Mouse (Mus musculus): ENCODE results near the gene Ror1. TPM values are rescaled to one million over a fixed set of nuclear protein-coding genes. Genes with fewer than 3 reads are reported as not detected.

The Ror1 gene
- polyA plus RNA-seq, 1 experiment from 2014 or later: 10.5 TPM

DNA sequence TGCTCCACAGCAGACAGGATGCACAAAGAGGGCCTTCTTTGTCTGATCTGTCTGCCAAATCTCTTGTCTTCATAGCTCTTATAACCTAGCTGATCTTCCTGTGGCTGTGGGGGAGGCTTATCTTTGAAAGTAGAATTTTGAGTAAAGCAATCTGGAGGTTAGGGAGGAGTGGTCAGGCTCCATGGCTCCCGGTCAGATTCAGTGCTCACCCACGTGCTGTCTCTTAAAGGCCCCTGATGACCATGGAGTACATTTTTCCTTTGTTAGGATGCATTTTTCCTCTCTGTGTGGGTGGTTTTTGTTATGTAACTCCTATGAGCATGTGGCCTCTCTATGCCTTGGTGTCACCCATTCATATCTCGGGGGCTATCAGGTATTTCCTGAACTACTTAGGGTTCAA lies 71.3 kb downstream of the Ror1 start:
- WGBS: 37% methylated on average over 3 of the region's 3 CpGs
- no peak overlapping the region for H3K4me3 ChIP-seq
- H3K27me3 ChIP-seq (replicated peaks): no peaks in the 10 kb centered on the region
- no peak overlapping the region for H3K9ac ChIP-seq
- no peak overlapping the region for H3K27ac ChIP-seq (replicated peaks)
- no peaks in the 10 kb centered on the region for H3K36me3 ChIP-seq
- no peak overlapping the region for H3K4me2 ChIP-seq
- ATAC-seq (ENCODE audit: extremely low read depth, insufficient number of reproducible peaks, low FRiP score, low TSS enrichment): no peak
- H3K9me3 ChIP-seq: no peaks in the 10 kb centered on the region
- H3K4me1 ChIP-seq: peaks cover 89% of the 10 kb centered on the region

DNA sequence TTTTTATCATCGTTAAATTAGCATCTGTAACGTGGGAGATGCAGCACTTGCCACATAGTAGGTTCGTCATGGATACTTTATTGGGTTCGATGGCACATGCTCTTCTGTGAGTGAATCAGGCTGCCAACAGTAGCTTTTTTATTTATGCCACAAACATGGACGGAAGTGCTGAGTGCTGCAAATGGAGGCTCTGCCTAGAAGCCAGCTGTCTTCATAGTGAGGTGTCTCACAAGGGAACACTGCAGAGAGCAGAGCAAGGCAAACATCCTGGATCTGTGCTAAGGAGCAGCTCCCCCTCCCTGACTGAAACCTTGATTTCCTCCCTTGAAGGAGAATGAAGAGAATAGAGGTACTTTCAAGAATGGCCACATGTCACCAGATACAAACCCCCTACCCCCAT lies 74.1 kb downstream of the Ror1 start:
- no peak for ATAC-seq (ENCODE audit: extremely low read depth, insufficient number of reproducible peaks, low FRiP score, low TSS enrichment)
- Histone ChIP-seq H3K9me3 (no peaks in the 10 kb centered on the region), H3K27ac (replicated peaks) (0 out of 2 replicates have a peak overlapping the region, but pooled peaks have one; percentile 21), H3K27me3 (replicated peaks) (no peaks in the 10 kb centered on the region), H3K4me3 (no peak overlapping the region), H3K36me3 (no peaks in the 10 kb centered on the region), H3K4me1 (peaks cover 70% of the 10 kb centered on the region), H3K9ac (no peak overlapping the region), H3K4me2 (no peak overlapping the region)
- 67% methylated on average over 5 of the region's 5 CpGs for WGBS

DNA sequence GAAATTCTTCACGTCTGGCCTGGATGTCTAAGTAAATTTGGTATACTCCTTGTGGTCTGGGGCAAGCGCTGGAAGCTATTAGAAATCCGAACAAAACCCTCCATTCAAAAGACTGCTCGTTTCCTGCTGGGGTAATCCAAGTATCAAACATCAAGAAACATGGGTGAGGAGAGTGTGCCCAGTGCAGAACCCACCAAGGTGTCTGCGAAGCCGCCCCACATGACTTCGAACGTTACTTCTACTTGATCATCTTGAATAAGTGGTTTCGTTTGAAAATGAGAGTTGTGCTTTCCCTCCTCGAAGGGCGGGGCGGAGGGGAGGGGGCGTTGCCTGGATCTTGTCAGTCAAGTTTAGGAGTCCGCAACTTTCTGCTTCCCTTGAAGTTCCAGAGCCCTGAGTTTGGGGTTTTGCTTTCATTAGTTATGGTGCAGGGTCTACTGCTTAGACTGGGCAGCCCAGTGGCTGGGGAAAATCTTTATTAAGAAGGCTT lies 74.6 kb downstream of the Ror1 start:
- 60% methylated on average over 14 of the region's 14 CpGs for WGBS
- H3K27ac ChIP-seq (replicated peaks): 0 out of 2 replicates have a peak overlapping the region, but pooled peaks have one; percentile 21
- H3K36me3 ChIP-seq: no peaks in the 10 kb centered on the region
- no peak overlapping the region for H3K9ac ChIP-seq
- peak overlapping the region; percentile 29 for H3K4me2 ChIP-seq
- H3K9me3 ChIP-seq: no peaks in the 10 kb centered on the region
- H3K4me1 ChIP-seq: peaks cover 64% of the 10 kb centered on the region
- H3K27me3 ChIP-seq (replicated peaks): no peaks in the 10 kb centered on the region
- no peak for ATAC-seq (ENCODE audit: extremely low read depth, insufficient number of reproducible peaks, low FRiP score, low TSS enrichment)
- H3K4me3 ChIP-seq: no peak overlapping the region

DNA sequence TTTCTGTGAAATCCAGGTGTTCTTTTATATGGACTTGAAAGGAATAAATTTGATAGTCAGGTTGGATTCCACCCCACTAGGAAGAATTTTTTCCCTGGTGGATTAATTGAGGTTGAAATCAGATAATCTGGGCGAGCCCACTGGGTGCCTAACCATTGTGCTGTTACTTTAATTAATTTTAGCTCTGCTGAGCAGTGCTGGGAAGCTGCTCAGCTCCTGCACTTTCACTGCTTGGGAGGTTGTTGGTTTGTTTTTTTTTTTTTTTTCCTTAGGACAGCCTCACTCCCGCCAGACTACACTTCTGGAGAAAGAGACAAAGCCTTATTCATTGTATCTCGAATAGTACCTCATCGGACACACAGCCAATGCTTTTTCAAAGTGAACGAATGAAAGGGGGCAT lies 75.2 kb downstream of the Ror1 start:
- H3K4me3 ChIP-seq: no peak overlapping the region
- peak overlapping the region; percentile 29; the same call in 1 of the 2 replicates for H3K4me2 ChIP-seq
- no peak for ATAC-seq (ENCODE audit: extremely low read depth, insufficient number of reproducible peaks, low FRiP score, low TSS enrichment)
- no peaks in the 10 kb centered on the region for H3K9me3 ChIP-seq
- H3K27ac ChIP-seq (replicated peaks): peak overlapping the region; percentile 44; the same call in 1 of the 2 replicates
- H3K9ac ChIP-seq: no peak overlapping the region
- no peaks in the 10 kb centered on the region for H3K36me3 ChIP-seq
- H3K4me1 ChIP-seq: peaks cover 59% of the 10 kb centered on the region
- no peaks in the 10 kb centered on the region for H3K27me3 ChIP-seq (replicated peaks)
- 44% methylated on average over 5 of the region's 5 CpGs for WGBS

DNA sequence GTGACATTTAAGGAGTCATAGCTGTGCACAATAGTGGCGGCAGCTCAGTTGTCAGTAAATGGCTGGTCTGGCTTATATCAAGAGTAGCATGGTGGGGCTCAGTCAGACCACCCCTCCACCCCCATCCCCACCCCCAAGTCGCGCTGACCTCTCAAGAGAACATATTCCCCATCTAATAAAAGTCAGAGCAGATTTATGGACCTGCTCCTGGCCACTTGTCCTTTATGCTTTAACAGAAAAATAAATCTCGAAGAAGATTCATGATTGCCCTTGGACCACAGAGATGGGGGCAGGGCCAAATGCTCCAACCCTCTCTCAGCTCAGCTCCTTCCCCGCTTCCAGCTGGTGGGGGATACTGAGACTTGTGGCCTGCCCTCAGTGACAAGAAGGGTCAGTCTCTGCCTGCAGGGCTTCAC lies 75.9 kb downstream of the Ror1 start:
- H3K4me1 ChIP-seq: peaks cover 55% of the 10 kb centered on the region
- H3K27ac ChIP-seq (replicated peaks): peak overlapping the region; percentile 48; the same call in 1 of the 2 replicates
- no peaks in the 10 kb centered on the region for H3K27me3 ChIP-seq (replicated peaks)
- no peaks in the 10 kb centered on the region for H3K9me3 ChIP-seq
- H3K36me3 ChIP-seq: no peaks in the 10 kb centered on the region
- no peak for ATAC-seq (ENCODE audit: extremely low read depth, insufficient number of reproducible peaks, low FRiP score, low TSS enrichment)
- no peak overlapping the region for H3K4me3 ChIP-seq
- 27% methylated on average over 5 of the region's 5 CpGs for WGBS
- no peak overlapping the region for H3K4me2 ChIP-seq
- no peak overlapping the region for H3K9ac ChIP-seq

DNA sequence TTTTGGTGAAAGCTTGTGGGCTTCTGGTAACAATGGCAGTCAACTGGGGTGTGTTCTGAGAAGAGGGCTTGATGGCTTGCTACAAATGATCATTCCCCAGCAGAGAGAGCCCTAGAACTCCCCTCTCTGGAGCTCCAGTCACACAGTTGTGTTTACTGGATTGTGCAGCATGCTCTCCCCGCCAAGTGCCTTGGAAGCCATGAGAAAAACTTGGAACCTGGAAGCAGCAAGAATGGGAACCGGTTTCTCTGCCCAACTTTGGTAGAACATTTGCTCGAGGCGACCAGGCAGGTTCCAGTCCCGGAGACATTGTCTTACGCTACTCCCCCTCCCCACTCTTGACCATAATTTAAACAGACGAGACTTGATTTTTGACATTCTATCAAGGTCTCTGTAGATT lies 80.0 kb downstream of the Ror1 start:
- H3K4me1 ChIP-seq: peaks cover 36% of the 10 kb centered on the region
- ATAC-seq (ENCODE audit: extremely low read depth, insufficient number of reproducible peaks, low FRiP score, low TSS enrichment): no peak
- no peaks in the 10 kb centered on the region for H3K9me3 ChIP-seq
- no peak overlapping the region for H3K4me2 ChIP-seq
- H3K27me3 ChIP-seq (replicated peaks): no peaks in the 10 kb centered on the region
- WGBS: 86% methylated on average over 7 of the region's 7 CpGs
- H3K27ac ChIP-seq (replicated peaks): no peak overlapping the region
- H3K36me3 ChIP-seq: no peaks in the 10 kb centered on the region
- no peak overlapping the region for H3K4me3 ChIP-seq
- H3K9ac ChIP-seq: no peak overlapping the region

DNA sequence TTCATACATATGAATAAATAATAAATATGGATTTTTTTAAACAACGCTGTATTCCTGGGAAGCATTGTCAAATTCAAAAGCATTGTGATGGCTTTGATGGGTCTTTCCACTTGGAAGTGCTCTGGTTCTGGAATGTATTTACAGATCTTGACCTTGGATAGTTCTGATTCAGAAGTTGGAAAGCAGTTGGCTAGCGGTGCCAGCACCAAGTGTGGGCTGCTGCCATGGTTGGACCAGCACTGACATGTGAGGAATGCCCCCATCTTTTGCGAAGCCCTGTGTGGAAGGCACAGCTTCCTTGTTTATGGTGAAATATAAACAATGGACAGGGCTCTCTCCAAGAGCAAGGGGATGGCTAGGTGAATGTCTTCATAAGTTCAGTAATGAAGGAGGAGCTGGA lies 82.7 kb downstream of the Ror1 start:
- H3K4me3 ChIP-seq: no peak overlapping the region
- H3K27ac ChIP-seq (replicated peaks): no peak overlapping the region
- ATAC-seq (ENCODE audit: extremely low read depth, insufficient number of reproducible peaks, low FRiP score, low TSS enrichment): no peak
- H3K4me1 ChIP-seq: peaks cover 29% of the 10 kb centered on the region
- H3K4me2 ChIP-seq: no peak overlapping the region
- no peaks in the 10 kb centered on the region for H3K36me3 ChIP-seq
- H3K9ac ChIP-seq: no peak overlapping the region
- H3K27me3 ChIP-seq (replicated peaks): no peaks in the 10 kb centered on the region
- H3K9me3 ChIP-seq: no peaks in the 10 kb centered on the region
- WGBS: 79% methylated on average over 3 of the region's 3 CpGs

DNA sequence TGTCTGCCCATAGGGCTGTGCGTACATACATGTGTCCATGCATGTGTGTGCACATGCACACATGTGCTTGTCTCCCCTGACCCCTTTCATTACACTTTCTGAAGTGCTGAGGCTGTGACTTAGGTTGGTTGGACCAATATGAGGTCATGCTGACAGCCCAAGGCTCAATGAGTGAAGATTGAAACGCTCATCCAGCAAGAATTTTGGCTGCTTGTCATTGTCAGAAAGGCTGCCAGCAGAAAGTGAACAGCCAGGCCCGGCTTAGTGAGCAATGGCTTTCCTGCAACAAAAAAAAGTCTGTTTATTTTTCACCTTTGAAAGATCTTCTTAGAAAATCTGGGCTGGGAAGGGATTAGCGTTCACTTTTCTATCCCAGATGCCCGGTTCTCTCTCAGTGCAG lies 86.1 kb downstream of the Ror1 start:
- ATAC-seq (ENCODE audit: extremely low read depth, insufficient number of reproducible peaks, low FRiP score, low TSS enrichment): no peak
- Histone ChIP-seq H3K9me3 (no peaks in the 10 kb centered on the region), H3K4me1 (peaks cover 29% of the 10 kb centered on the region), H3K9ac (no peak overlapping the region), H3K4me3 (no peak overlapping the region), H3K36me3 (no peaks in the 10 kb centered on the region), H3K27me3 (replicated peaks) (no peaks in the 10 kb centered on the region), H3K4me2 (no peak overlapping the region), H3K27ac (replicated peaks) (0 out of 2 replicates have a peak overlapping the region, but pooled peaks have one; percentile 9)
- WGBS: 65% methylated on average over 5 of the region's 5 CpGs

DNA sequence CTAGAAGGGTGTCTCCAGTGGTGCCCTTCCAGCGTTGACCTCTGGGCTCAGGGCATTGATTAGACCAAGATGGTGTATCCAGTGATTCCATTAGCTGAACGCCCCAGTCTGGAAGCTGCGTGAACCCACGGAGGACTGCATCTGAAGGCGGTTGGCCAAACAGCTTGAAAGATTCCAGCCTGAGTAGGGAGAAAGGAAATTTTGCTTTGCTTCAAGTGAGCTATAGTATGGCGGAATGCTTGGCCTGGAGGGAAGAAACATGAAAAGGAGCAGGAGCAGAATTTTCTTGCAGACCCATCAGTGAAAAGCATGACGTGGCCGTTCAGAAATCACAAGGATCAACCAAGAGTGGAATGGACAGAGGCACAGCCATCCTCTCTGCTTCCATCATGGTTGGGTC lies 91.2 kb downstream of the Ror1 start:
- H3K27ac ChIP-seq (replicated peaks): no peak overlapping the region
- peaks cover 43% of the 10 kb centered on the region for H3K4me1 ChIP-seq
- H3K36me3 ChIP-seq: no peaks in the 10 kb centered on the region
- 88% methylated on average over 8 of the region's 8 CpGs for WGBS
- H3K9me3 ChIP-seq: no peaks in the 10 kb centered on the region
- H3K4me2 ChIP-seq: no peak overlapping the region
- H3K9ac ChIP-seq: no peak overlapping the region
- H3K27me3 ChIP-seq (replicated peaks): no peaks in the 10 kb centered on the region
- no peak overlapping the region for H3K4me3 ChIP-seq
- no peak for ATAC-seq (ENCODE audit: extremely low read depth, insufficient number of reproducible peaks, low FRiP score, low TSS enrichment)

DNA sequence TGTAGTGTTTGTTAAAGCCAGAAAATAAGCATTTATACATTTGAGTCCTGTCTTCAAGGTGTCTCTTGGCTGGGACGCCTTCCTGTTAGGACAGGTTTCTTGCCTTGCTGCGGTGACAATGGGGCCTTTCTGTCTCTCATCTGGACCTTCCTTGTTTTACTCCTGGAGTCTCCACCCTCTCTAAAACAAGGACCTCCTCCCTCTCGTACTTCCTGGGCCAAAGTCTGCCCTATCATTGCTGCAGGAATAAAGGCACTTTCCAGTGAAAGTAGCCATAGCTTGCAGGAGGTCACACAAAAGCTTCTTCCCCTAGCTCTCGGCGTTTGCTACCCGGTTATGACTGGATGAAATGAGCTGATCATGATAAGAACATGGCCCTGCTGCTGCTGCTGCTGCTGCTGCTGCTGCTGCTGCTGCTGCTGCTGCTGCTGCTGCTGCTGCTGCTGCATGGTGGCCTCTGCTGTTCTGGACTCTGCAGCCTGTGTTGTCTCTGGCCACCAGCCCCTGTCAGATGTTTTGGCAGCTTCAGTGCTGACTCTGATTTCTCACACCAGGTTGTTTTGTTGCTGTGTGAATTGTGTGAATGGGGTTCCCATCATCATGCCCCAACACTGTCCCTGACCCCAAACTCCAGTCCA lies 92.1 kb downstream of the Ror1 start:
- H3K4me1 ChIP-seq: peaks cover 40% of the 10 kb centered on the region

DNA sequence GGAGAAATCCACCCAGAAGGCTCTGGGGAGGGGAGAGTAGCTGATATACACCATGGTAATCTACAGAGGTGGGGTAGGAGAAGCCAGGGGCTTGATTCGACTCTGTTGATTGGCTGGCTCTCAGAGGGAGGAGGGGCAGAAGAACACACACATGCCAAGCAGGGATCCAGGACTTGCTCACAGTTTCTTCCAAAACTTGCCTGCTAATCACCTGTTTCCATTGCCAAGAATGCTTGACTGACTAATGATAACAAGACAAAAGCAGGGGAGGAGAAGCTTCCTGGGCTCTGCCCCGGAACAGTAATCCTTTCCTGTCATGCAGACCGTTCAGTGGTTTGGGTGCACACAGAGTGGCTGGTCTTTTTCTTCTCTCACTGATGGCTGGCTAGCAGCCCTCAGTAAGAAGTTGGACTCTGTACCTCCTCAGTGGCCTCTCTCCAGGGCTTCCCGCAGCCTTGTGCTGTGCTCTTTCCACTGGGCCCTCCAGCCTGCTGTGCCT lies 92.7 kb downstream of the Ror1 start:
- Histone ChIP-seq H3K27ac (replicated peaks) (peak overlapping the region; percentile 82), H3K4me1 (peaks cover 43% of the 10 kb centered on the region), H3K9me3 (no peaks in the 10 kb centered on the region), H3K36me3 (no peaks in the 10 kb centered on the region), H3K4me3 (no peak overlapping the region), H3K9ac (no peak overlapping the region), H3K4me2 (peak overlapping the region; percentile 39), H3K27me3 (replicated peaks) (no peaks in the 10 kb centered on the region)
- 18% methylated on average over 4 of the region's 4 CpGs for WGBS
- peak; percentile 42; the same call in 1 of the 2 replicates for ATAC-seq (ENCODE audit: extremely low read depth, insufficient number of reproducible peaks, low FRiP score, low TSS enrichment)

More for the DNA sequence above, 92.1 kb downstream of the Ror1 start:
- H3K4me2 ChIP-seq: peak overlapping the region; percentile 39
- H3K27ac ChIP-seq (replicated peaks): peak overlapping the region; percentile 82
- WGBS: 30% methylated on average over 6 of the region's 6 CpGs
- no peaks in the 10 kb centered on the region for H3K36me3 ChIP-seq
- no peak overlapping the region for H3K9ac ChIP-seq
- H3K27me3 ChIP-seq (replicated peaks): no peaks in the 10 kb centered on the region
- ATAC-seq (ENCODE audit: extremely low read depth, insufficient number of reproducible peaks, low FRiP score, low TSS enrichment): no peak
- no peak overlapping the region for H3K4me3 ChIP-seq
- H3K9me3 ChIP-seq: no peaks in the 10 kb centered on the region

DNA sequence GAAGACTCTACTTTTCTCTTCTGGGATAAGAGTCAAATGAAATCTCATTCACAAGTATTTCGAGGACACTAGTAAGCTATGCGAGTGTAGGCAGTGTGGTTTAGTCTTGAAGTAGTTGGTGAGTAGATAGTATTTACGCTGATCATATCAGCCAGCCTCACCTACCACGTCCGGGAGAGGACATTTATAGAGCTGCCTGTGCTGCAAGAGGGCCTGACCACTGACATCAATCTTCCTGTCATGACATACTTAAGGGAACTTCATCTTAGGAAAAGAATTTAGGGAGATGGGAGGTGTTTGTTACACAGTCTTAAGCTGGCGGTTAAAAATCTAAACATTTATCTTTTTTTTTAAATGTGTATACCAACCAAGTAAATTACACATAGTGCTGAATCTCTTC lies 95.9 kb downstream of the Ror1 start:
- no peak for ATAC-seq (ENCODE audit: extremely low read depth, insufficient number of reproducible peaks, low FRiP score, low TSS enrichment)

More for the DNA sequence above, 95.9 kb downstream of the Ror1 start:
- Histone ChIP-seq H3K4me2 (no peak overlapping the region), H3K9me3 (no peaks in the 10 kb centered on the region), H3K27ac (replicated peaks) (no peak overlapping the region), H3K9ac (no peak overlapping the region), H3K4me1 (peaks cover 48% of the 10 kb centered on the region), H3K4me3 (no peak overlapping the region), H3K36me3 (no peaks in the 10 kb centered on the region), H3K27me3 (replicated peaks) (no peaks in the 10 kb centered on the region)
- WGBS: 31% methylated on average over 6 of the region's 6 CpGs

Measured in heart, embryonic 13.5 days (tissue).